Mouse (Mus musculus) E14TG2a.4 (cell line): ENCODE measurements at regions not wholly inside any gene's neighbourhood (a gene's known extent, or its start where the extent isn't known, plus 50 kb on each side); places are given as distances from the start of the nearest gene placed in this dataset.

Experiments used
- CTCF ChIP-seq: conservative IDR thresholded peaks from 2 replicates; pipeline ENCODE4 v1.5.1; 2014; ENCODE audit warnings: low read length
- POU5F1 ChIP-seq: IDR thresholded peaks from 2 replicates; pipeline ENCODE4 v1.6.1; 2014; ENCODE audit warnings: low read length, borderline replicate concordance

DNA sequence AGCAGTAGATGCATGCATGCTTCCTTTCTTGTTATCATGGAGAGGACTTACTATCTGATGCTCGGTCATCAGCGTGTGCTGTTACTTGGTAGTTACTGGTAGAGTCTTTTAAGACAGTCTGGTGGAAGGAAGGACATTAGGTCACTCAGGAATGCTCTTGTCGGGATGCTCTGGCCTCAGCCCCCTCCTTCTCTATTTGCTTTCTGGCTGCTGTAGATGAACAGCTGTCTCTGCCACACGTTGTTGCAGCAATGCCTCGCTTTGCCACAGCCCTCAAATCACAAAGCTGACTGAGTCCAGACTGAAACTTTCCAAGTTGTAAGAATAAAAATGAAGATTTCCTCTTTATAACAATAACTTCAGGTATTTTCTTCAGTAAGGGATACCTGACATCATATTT is 282.1 kb upstream of the Slc30a5 start:
- TF ChIP-seq CTCF, result no peak
- TF ChIP-seq POU5F1, result no peak
